Comparison of ENCODE assay signal across 18 mouse cellular contexts in the genomic region with DNA sequence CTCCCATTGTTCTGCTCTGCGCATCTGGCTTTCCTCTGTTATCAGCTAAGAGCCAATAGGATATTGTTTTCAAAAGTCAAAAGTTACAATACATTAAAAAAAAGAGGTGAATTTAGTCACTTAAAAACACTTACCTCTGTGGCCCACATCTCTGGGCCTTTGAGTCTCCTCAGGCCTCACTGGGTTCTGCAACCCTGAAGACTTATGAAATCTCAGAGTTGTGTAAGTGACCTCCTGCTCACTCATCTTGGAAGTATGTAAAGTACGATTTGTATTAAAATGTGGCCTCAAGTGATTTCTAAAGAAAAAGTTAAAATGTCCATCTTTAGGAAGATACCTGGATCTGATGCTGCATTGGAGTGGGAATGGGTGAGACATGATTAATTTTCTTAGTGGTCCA. TPM values are rescaled to one million over a fixed set of nuclear protein-coding genes. Genes with fewer than 3 reads are reported as not detected.
"Had no signal": no experiment of that assay in that cellular context is flagged by ENCODE, and none has a peak within 500 bp of the region (broad histone marks: within the 10 kb centered on the region; RNA-seq: fewer than 3 reads in every experiment).

No protein-coding gene starts in this region.

- H3K4me2 ChIP-seq: liver, embryonic 13.5 days; neural tube, embryonic 12.5 days; stomach, embryonic 15.5 days had no signal

- ATAC-seq: liver, postnatal 0 days; lung, postnatal 0 days had no signal

- H3K9me3 ChIP-seq: limb, embryonic 10.5 days; liver, embryonic 13.5 days; neural tube, embryonic 12.5 days; stomach, embryonic 15.5 days had no signal

- H3K4me3 ChIP-seq: layer of hippocampus, adult 2 months; limb, embryonic 10.5 days; liver, embryonic 13.5 days; midbrain, embryonic 10.5 days; neural tube, embryonic 12.5 days; stomach, embryonic 15.5 days had no signal

- H3K27ac ChIP-seq: layer of hippocampus, adult 2 months; limb, embryonic 10.5 days; liver, embryonic 13.5 days; midbrain, embryonic 10.5 days; neural tube, embryonic 12.5 days; stomach, embryonic 15.5 days had no signal

- H3K4me1 ChIP-seq: limb, embryonic 10.5 days; liver, embryonic 13.5 days; midbrain, embryonic 10.5 days; neural tube, embryonic 12.5 days; stomach, embryonic 15.5 days had no signal

- H3K36me3 ChIP-seq: limb, embryonic 10.5 days; liver, embryonic 13.5 days; midbrain, embryonic 10.5 days; neural tube, embryonic 12.5 days; stomach, embryonic 15.5 days had no signal

- H3K27me3 ChIP-seq: liver, embryonic 13.5 days; neural tube, embryonic 12.5 days; stomach, embryonic 15.5 days had no signal

- H3K9ac ChIP-seq: liver, embryonic 13.5 days; liver, postnatal 0 days; neural tube, embryonic 12.5 days; stomach, embryonic 15.5 days had no signal

- DNase-seq: kidney, adult 11 months; kidney, adult 9 months; kidney, postnatal 10 days; kidney, postnatal 4 days; liver, embryonic 13.5 days; liver, postnatal 0 days; midbrain, embryonic 14.5 days; retina, postnatal 1 day; right cerebral cortex, postnatal 14 days; thymus, adult 2 months; thymus, postnatal 25 days had no signal

RNA-seq across cellular contexts. Expression of gene Klra2, which starts 2.1 kb away (rescaled TPM):
- polyA plus RNA-seq: limb, embryonic 10.5 days; midbrain, embryonic 10.5 days; neural tube, embryonic 12.5 days; testis, adult 2 months had no signal
